Mouse (Mus musculus): ENCODE results near the gene Syt1. TPM values are rescaled to one million over a fixed set of nuclear protein-coding genes. Genes with fewer than 3 reads are reported as not detected.

The Syt1 gene
- total RNA-seq (2021) (under 1 TPM in 1 of 2 experiments, not detected in 1; 0.50 TPM), polyA plus RNA-seq (2012; rRNA removed) (0.31 and 0.56 TPM in 2 replicates)
- long read RNA-seq: 0 reads

GRCm38 (mm10) chr10:109010241-109011193, at the start of gene Syt1:
Syt1 (minus strand) TSS chr10:109010982.
- Histone ChIP-seq H3K36me3 (ENCODE audit: control insufficient read depth, insufficient read depth, low read length) (no peaks in the 10 kb centered on the region), H3K79me2 (replicated peaks; ENCODE audit: control insufficient read depth, insufficient read depth, low read length) (no peaks in the 10 kb centered on the region), H3K4me1 (ENCODE audit: control insufficient read depth, insufficient read depth, low read length) (no peaks in the 10 kb centered on the region), H3K27me3 (ENCODE audit: control insufficient read depth, insufficient read depth, low read length) (peaks cover 2% of the 10 kb centered on the region; the same call in 1 of the 2 replicates), H3K9ac (ENCODE audit: low read depth, low read length) (no peak within 1 kb of the TSS), H3K4me3 (peak within 1 kb of the TSS; percentile 29; the same call in 1 of the 2 replicates), H3K27ac (no peak within 1 kb of the TSS)
- intact Hi-C loops (cut with DNase I): no loop called here
- 4% methylated on average over 37 of the region's 37 CpGs for WGBS
- no peak for TF ChIP-seq CTCF (IDR thresholded peaks at IDR 0.05)
- TF ChIP-seq EP300 (IDR thresholded peaks at IDR 0.05; ENCODE audit: insufficient read depth, low read depth, low read length): no peak
- DNase-seq: peak; percentile 2 to 19

GRCm38 (mm10) chr10:109056500-109056899, 45.7 kb upstream of the Syt1 start:
- DNase-seq: no peak
- intact Hi-C loops (cut with DNase I): no loop called here
- no peaks in the 10 kb centered on the region for H3K27me3 ChIP-seq (ENCODE audit: control insufficient read depth, insufficient read depth, low read length)
- 76% methylated on average over 6 of the region's 6 CpGs for WGBS
- no peak overlapping the region for H3K9ac ChIP-seq (ENCODE audit: low read depth, low read length)
- H3K4me3 ChIP-seq: no peak overlapping the region
- H3K4me1 ChIP-seq (ENCODE audit: control insufficient read depth, insufficient read depth, low read length): no peaks in the 10 kb centered on the region
- no peak for TF ChIP-seq CTCF (IDR thresholded peaks at IDR 0.05)
- TF ChIP-seq EP300 (IDR thresholded peaks at IDR 0.05; ENCODE audit: insufficient read depth, low read depth, low read length): no peak
- no peak for TF ChIP-seq POLR2A (IDR thresholded peaks at IDR 0.05; ENCODE audit: insufficient read depth, low read depth, low read length)
- no peak overlapping the region for H3K27ac ChIP-seq
- no peaks in the 10 kb centered on the region for H3K36me3 ChIP-seq (ENCODE audit: control insufficient read depth, insufficient read depth, low read length)
- no peaks in the 10 kb centered on the region for H3K79me2 ChIP-seq (replicated peaks; ENCODE audit: control insufficient read depth, insufficient read depth, low read length)

GRCm38 (mm10) chr10:109047537-109047936, 36.8 kb upstream of the Syt1 start:
- intact Hi-C loops (cut with DNase I): no loop called here
- 60% methylated on average over 5 of the region's 5 CpGs for WGBS

GRCm38 (mm10) chr10:109046988-109047387, 36.2 kb upstream of the Syt1 start:
- H3K9ac ChIP-seq (ENCODE audit: low read depth, low read length): no peak overlapping the region
- no peak overlapping the region for H3K4me3 ChIP-seq
- DNase-seq: no peak
- TF ChIP-seq CTCF (IDR thresholded peaks at IDR 0.05) (no peak), POLR2A (IDR thresholded peaks at IDR 0.05; ENCODE audit: insufficient read depth, low read depth, low read length) (no peak), EP300 (IDR thresholded peaks at IDR 0.05; ENCODE audit: insufficient read depth, low read depth, low read length) (no peak)
- H3K27me3 ChIP-seq (ENCODE audit: control insufficient read depth, insufficient read depth, low read length): no peaks in the 10 kb centered on the region
- no peaks in the 10 kb centered on the region for H3K79me2 ChIP-seq (replicated peaks; ENCODE audit: control insufficient read depth, insufficient read depth, low read length)
- H3K4me1 ChIP-seq (ENCODE audit: control insufficient read depth, insufficient read depth, low read length): no peaks in the 10 kb centered on the region
- intact Hi-C loops (cut with DNase I): no loop called here
- H3K27ac ChIP-seq: no peak overlapping the region
- H3K36me3 ChIP-seq (ENCODE audit: control insufficient read depth, insufficient read depth, low read length): no peaks in the 10 kb centered on the region
- 82% methylated on average over 2 of the region's 2 CpGs for WGBS

More at GRCm38 (mm10) chr10:109047537-109047936, 36.8 kb upstream of the Syt1 start:
- no peaks in the 10 kb centered on the region for H3K27me3 ChIP-seq (ENCODE audit: control insufficient read depth, insufficient read depth, low read length)
- no peaks in the 10 kb centered on the region for H3K79me2 ChIP-seq (replicated peaks; ENCODE audit: control insufficient read depth, insufficient read depth, low read length)
- DNase-seq: no peak
- no peak overlapping the region for H3K27ac ChIP-seq
- no peak overlapping the region for H3K9ac ChIP-seq (ENCODE audit: low read depth, low read length)
- no peaks in the 10 kb centered on the region for H3K36me3 ChIP-seq (ENCODE audit: control insufficient read depth, insufficient read depth, low read length)
- TF ChIP-seq EP300 (IDR thresholded peaks at IDR 0.05; ENCODE audit: insufficient read depth, low read depth, low read length) (no peak), POLR2A (IDR thresholded peaks at IDR 0.05; ENCODE audit: insufficient read depth, low read depth, low read length) (no peak), CTCF (IDR thresholded peaks at IDR 0.05) (no peak)
- H3K4me1 ChIP-seq (ENCODE audit: control insufficient read depth, insufficient read depth, low read length): no peaks in the 10 kb centered on the region
- H3K4me3 ChIP-seq: no peak overlapping the region

GRCm38 (mm10) chr10:109011226-109012165, 714 bp upstream of the Syt1 start:
- TF ChIP-seq POLR2A (IDR thresholded peaks at IDR 0.05; ENCODE audit: insufficient read depth, low read depth, low read length) (no peak), EP300 (IDR thresholded peaks at IDR 0.05; ENCODE audit: insufficient read depth, low read depth, low read length) (no peak), CTCF (IDR thresholded peaks at IDR 0.05) (no peak)
- peaks cover 2% of the 10 kb centered on the region; the same call in 1 of the 2 replicates for H3K27me3 ChIP-seq (ENCODE audit: control insufficient read depth, insufficient read depth, low read length)
- intact Hi-C loops (cut with DNase I): no loop called here
- H3K9ac ChIP-seq (ENCODE audit: low read depth, low read length): no peak overlapping the region
- H3K79me2 ChIP-seq (replicated peaks; ENCODE audit: control insufficient read depth, insufficient read depth, low read length): no peaks in the 10 kb centered on the region
- WGBS: 3% methylated on average over 29 of the region's 29 CpGs
- H3K27ac ChIP-seq: no peak overlapping the region
- peak overlapping the region; percentile 29; the same call in 1 of the 2 replicates for H3K4me3 ChIP-seq
- H3K36me3 ChIP-seq (ENCODE audit: control insufficient read depth, insufficient read depth, low read length): no peaks in the 10 kb centered on the region
- no peaks in the 10 kb centered on the region for H3K4me1 ChIP-seq (ENCODE audit: control insufficient read depth, insufficient read depth, low read length)
- DNase-seq: peak; percentile 8 to 20
